Mouse (Mus musculus): ENCODE data around the gene Actg2. TPM values are rescaled to one million over a fixed set of nuclear protein-coding genes. Genes with fewer than 3 reads are reported as not detected.

Actg2 gene
- total RNA-seq, 2 experiments from 2014 or later, result 5.0 to 8.2 TPM

GRCm38 (mm10) chr6:83518637-83519036 is 17.4 kb downstream of the Actg2 start:
- DNase-seq, result no peak
- intact Hi-C loops (cut with DNase I), result loop anchor here (5.0 to 10.0 kb wide), 2 partner anchors 154 to 314 kb away; no protein-coding TSS in a partner anchor

GRCm38 (mm10) chr6:83515172-83515571 is 20.9 kb downstream of the Actg2 start:
- no peak for DNase-seq
- intact Hi-C loops (cut with DNase I), result loop anchor here (5.0 to 10.0 kb wide), 2 partner anchors 157 to 310 kb away; no protein-coding TSS in a partner anchor

- intact Hi-C loops (cut with DNase I), result loop anchor here (1.0 to 10.0 kb wide), 2 partner anchors 156 to 308 kb away; no protein-coding TSS in a partner anchor
- peak; percentile 68 to 81 for DNase-seq
Measured at GRCm38 (mm10) chr6:83512495-83512894, 23.6 kb downstream of the Actg2 start.

- intact Hi-C loops (cut with DNase I), result loop anchor here (10.0 kb wide), 1 partner anchor 305 kb away; no protein-coding TSS in a partner anchor
- peak in 1 of 2 experiments; percentile 35 for DNase-seq
Measured at GRCm38 (mm10) chr6:83510210-83510609, 25.9 kb downstream of the Actg2 start.

GRCm38 (mm10) chr6:83509442-83509841 is 26.6 kb downstream of the Actg2 start:
- intact Hi-C loops (cut with DNase I), result loop anchor here (5.0 kb wide), 1 partner anchor 67 kb away; no protein-coding TSS in a partner anchor
- DNase-seq, result peak in 1 of 2 experiments; percentile 27

- intact Hi-C loops (cut with DNase I), result loop anchor here (2.0 to 5.0 kb wide), 2 partner anchors 52 to 65 kb away; no protein-coding TSS in a partner anchor
- DNase-seq, result no peak
Measured at GRCm38 (mm10) chr6:83507168-83507546, 28.9 kb downstream of the Actg2 start.

GRCm38 (mm10) chr6:83506258-83507167 is 29.6 kb downstream of the Actg2 start, which contains the start of gene Dguok:
TSS of gene Dguok (minus strand) at chr6:83506969.
- DNase-seq, result peak; percentile 98
- intact Hi-C loops (cut with DNase I), result loop anchor here (2.0 to 5.0 kb wide), 2 partner anchors 52 to 64 kb away; no protein-coding TSS in a partner anchor

GRCm38 (mm10) chr6:83505554-83505953 is 30.5 kb downstream of the Actg2 start:
- no peak for DNase-seq
- intact Hi-C loops (cut with DNase I), result loop anchor here (5.0 kb wide), 1 partner anchor 63 kb away; no protein-coding TSS in a partner anchor

- intact Hi-C loops (cut with DNase I), result no loop called here
- no peak for DNase-seq
Measured at GRCm38 (mm10) chr6:83503361-83503760, 32.7 kb downstream of the Actg2 start.

GRCm38 (mm10) chr6:83502656-83503055 is 33.4 kb downstream of the Actg2 start:
- DNase-seq, result peak; percentile 32 to 36
- intact Hi-C loops (cut with DNase I), result no loop called here

- intact Hi-C loops (cut with DNase I), result no loop called here
- DNase-seq, result no peak
Measured at GRCm38 (mm10) chr6:83501524-83502310, 34.3 kb downstream of the Actg2 start.

- intact Hi-C loops (cut with DNase I), result no loop called here
- no peak for DNase-seq
Measured at GRCm38 (mm10) chr6:83500462-83500861, 35.6 kb downstream of the Actg2 start.

- no peak for DNase-seq
- intact Hi-C loops (cut with DNase I), result no loop called here
Measured at GRCm38 (mm10) chr6:83499078-83499477, 37.0 kb downstream of the Actg2 start.

- intact Hi-C loops (cut with DNase I), result no loop called here
- peak; percentile 60 to 71 for DNase-seq
Measured at GRCm38 (mm10) chr6:83496753-83497710, 39.0 kb downstream of the Actg2 start.

GRCm38 (mm10) chr6:83496009-83496752 is 39.9 kb downstream of the Actg2 start:
- intact Hi-C loops (cut with DNase I), result no loop called here
- peak; percentile 61 to 76 for DNase-seq

- intact Hi-C loops (cut with DNase I), result no loop called here
- no peak for DNase-seq
Measured at GRCm38 (mm10) chr6:83490622-83491021, 45.4 kb downstream of the Actg2 start.

- no peak for DNase-seq
- intact Hi-C loops (cut with DNase I), result no loop called here
Measured at GRCm38 (mm10) chr6:83488200-83488599, 47.9 kb downstream of the Actg2 start.

- intact Hi-C loops (cut with DNase I), result no loop called here
- peak; percentile 48 to 51 for DNase-seq
Measured at GRCm38 (mm10) chr6:83487298-83487697, 48.8 kb downstream of the Actg2 start.

GRCm38 (mm10) chr6:83485854-83486253 is 50.2 kb downstream of the Actg2 start:
- DNase-seq, result peak; percentile 57 to 60

More at GRCm38 (mm10) chr6:83485854-83486253, 50.2 kb downstream of the Actg2 start:
- intact Hi-C loops (cut with DNase I), result no loop called here

Measured in heart, postnatal 10 days (tissue).